Mouse (Mus musculus): ENCODE data around the gene Lrrc36.

Gene Lrrc36

DNA sequence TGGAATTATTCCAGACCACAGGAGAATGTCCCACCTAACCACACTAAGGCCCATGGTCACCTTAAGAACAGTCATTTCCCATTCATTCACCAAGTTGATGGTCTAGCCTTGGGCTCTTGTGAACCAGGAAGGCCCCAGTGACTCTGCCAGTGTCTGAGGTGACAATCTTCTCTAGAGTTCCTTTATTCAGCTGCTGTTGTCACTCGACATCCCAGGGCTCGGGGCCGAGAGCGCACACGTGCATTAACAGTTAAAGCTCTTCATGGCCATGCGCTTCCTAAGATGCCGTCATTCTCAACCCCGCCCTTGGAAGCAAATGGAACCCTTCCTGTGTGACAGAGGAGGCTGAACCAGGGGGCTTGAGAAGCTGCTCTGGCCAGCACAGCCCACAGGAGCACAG is 68.8 kb downstream of the Lrrc36 start:
- DNase-seq (ENCODE audit: low read depth, low spot score) = no peak

- DNase-seq (ENCODE audit: low read depth, low spot score) = peak; percentile 93
These were observed 70.0 kb downstream of the Lrrc36 start for GRCm38 (mm10) chr8:105483212-105484029.

- DNase-seq (ENCODE audit: low read depth, low spot score) = peak; percentile 92
These were observed 70.6 kb downstream of the Lrrc36 start for GRCm38 (mm10) chr8:105484030-105484368.

DNA sequence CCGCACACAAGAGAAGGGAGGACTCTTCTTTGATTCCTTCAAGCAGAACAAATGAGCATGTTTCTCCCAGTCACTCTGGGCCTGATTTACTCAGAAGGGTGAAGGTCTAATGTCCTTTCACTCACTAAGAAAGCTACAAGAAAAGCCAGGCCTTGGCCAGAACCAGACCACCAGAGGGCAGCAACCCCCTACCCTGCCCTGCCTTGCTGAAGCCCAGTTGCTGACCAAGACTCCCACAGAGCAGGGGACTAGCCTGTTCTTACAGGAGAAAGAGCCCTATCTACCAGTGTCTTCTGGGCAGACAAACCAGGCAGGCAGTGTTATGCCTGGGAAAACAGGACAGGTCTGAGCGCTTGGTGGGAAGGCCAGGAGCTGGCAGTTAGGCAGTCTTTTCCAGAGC is 71.0 kb downstream of the Lrrc36 start:
- DNase-seq (ENCODE audit: low read depth, low spot score) = peak; percentile 95

DNA sequence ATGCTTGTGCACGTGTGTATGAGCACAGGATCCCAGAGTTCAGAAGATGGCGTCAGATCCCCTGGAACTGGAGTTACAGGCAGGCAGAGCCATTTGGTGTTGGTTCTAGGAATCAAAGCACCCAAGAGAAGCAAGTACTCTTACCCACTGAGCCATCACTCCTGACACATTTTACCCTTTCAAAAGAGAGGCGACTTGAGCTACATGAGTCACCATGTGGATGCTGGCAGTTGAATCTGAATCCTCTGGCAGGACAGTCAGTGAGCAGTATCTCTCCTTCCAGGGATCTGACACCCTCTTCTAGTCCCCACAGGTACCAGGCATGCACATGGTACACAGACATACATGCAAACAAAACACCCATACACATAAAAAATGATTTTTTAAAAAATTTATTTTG is 74.7 kb downstream of the Lrrc36 start:
- DNase-seq (ENCODE audit: low read depth, low spot score) = peak; percentile 57

DNA sequence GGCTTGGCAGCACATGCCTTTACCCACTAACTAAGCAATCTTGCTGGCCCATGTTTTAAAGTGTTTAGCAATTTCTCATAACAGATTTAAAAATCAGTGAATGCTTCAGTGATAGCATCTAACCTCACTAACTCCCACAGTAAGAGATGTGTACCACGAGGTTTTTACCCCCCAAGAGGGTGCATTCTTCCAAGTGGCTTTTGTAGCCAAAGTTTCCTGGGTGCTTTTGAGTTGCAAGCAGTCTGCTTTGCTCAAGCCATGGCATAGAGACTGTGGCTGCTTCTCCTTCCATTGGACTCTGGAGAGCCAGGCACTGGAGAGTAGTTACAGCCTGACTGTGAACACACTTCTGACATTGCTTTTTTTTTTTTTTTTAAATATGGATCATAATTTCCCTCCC is 75.9 kb downstream of the Lrrc36 start:
- DNase-seq (ENCODE audit: low read depth, low spot score) = no peak

GRCm38 (mm10) chr8:105493495-105493894 is 80.1 kb downstream of the Lrrc36 start:
- DNase-seq (ENCODE audit: low read depth, low spot score) = peak; percentile 47

- DNase-seq (ENCODE audit: low read depth, low spot score) = no peak
These were observed 81.2 kb downstream of the Lrrc36 start for GRCm38 (mm10) chr8:105494566-105494965.

GRCm38 (mm10) chr8:105495350-105496302 is 82.3 kb downstream of the Lrrc36 start:
- peak; percentile 37 for DNase-seq (ENCODE audit: low read depth, low spot score)

DNA sequence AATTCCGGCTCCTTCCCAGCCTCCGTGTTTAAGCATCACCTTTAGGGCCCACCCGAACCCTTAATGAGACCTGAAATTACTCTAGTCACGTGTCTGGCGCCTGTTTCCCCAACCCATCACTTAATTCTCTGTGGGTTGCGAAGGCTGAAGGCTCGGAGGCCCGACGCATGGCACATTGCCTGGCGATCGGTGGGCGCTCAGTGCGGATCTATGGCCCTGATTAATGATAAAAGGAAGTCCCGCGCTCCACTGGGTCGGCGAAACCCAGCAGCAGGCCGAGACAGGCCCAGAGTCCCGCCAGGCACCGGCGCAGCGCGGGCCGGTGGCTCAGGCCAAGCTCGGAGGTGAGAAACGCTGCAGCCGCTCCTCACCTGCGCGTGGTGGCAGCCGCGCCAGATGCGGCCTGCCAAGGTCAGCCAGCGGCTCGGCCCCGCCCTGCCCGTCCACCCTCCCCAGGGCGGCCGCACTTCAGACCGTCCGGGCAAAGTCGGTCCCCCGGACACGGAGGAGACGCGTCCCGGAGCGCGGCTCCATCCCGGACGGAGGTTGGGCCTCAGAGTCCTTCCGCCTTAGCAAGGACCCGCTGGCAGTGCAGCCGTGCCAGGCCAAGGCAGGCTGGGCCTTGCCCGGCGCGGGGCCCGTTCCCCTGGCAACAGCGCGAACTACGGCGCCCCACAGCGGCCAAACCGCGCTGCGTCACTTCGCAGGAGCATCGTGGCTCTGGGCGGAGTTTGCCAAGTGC is 83.2 kb downstream of the Lrrc36 start, which contains the start of gene Zdhhc1:
Zdhhc1 (minus strand) TSS at position 464 of the 742 bp plus-strand sequence.
- DNase-seq (ENCODE audit: low read depth, low spot score) = peak; percentile 81

DNA sequence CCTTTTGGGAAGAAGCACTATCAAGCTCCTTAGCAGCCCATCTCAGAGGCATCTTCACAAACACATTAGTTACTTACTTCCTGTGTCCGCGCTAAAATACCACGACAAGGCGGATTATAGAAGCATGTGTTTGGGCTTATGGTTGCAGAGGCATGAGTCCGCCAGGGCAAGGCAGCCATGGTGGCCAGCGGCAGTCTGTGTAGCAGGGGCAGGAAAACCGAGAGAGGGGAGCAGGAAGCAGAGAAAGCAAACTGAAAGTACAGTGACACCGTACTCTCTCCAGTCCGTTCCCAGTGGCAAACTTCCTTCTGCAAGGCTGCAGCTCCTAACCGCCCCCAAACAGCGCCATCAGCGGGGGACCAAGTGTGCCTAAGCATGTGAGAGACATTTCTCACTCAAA is 86.4 kb downstream of the Lrrc36 start:
- no peak for DNase-seq (ENCODE audit: low read depth, low spot score)

DNA sequence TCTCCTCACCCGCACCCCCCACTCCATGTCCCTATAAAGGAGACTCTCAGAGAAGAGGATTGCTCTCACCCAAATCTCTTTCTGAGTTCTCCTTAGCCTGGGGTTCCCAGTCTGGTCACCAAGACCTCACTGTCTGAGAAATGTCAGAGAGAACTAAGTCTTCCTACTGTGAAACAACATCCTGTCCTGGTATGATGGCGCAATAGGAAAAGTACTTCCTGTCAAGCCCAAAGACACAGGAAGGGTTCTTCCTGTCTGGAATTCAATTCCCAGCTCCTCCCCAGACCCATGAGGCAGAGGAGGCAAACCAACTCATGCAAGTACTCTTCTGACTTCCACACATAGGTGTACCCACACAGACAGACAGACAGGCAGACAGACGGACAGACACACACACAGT is 91.2 kb downstream of the Lrrc36 start:
- DNase-seq (ENCODE audit: low read depth, low spot score) = peak; percentile 77

- DNase-seq (ENCODE audit: low read depth, low spot score) = no peak
These were observed 93.6 kb downstream of the Lrrc36 start for GRCm38 (mm10) chr8:105506977-105507376.

DNA sequence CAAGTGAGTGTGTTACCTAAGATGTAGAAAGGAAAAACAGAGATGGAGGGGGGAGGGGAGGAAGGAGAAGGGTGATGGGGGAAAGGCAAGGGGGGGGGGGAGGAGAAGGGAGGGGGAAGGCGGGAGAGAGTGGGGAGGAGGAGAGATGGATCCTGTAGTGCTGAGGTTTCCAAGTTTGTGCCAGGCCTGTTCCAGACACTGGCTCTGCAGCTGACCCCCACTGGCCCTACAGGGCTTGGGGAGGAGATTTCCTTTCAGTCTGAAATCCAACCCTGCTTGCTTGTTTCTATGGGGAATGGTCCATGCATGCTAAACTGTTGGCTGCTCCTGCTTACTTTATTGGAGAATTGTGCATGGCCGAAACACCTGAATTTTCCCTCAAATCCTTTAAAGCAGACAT is 95.4 kb downstream of the Lrrc36 start:
- no peak for DNase-seq (ENCODE audit: low read depth, low spot score)

DNA sequence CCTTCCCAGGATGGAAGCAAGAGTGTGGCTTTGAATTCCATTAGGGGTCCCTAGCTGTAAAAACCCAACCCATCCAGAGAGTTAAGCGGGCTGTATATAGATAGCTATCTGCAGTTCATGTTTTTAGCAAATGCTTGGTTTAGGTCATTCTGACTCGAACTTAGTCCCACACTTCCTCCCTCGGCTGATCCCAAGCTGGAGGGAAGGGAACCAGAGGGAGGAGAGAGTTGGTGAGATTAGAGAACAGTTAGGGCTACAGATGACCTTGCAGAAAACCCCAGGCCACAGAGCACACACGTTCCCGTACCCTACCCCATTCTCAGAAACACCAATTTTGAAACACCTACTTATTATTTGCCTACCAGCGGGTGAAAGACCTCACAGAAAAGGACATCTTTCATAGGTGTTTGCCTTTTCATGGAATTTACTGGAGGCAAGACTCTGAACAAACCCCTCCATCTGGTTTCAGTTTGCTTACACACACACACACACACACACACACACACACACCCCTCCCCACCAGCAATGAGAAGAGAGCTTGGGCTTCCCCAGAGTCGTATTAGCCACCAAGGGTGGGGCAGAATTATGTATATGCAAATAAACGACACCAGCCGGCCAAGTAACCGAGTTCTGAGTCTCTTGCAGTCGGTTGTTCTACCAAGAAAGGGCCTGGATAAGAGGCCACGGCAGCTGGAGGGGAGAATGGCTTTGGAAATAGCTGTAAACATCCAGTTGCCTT is 96.8 kb downstream of the Lrrc36 start:
- DNase-seq (ENCODE audit: low read depth, low spot score) = no peak
